Mouse (Mus musculus): ENCODE results near the gene Nav2. TPM values are rescaled to one million over a fixed set of nuclear protein-coding genes. Genes with fewer than 3 reads are reported as not detected.

The Nav2 gene
- polyA plus RNA-seq, 1 experiment, result 32.5 TPM

- Histone ChIP-seq H3K27ac (ENCODE audit: insufficient read depth, low read length) (peak overlapping the region; percentile 44), H3K4me3 (replicated peaks; ENCODE audit: insufficient read depth, low read depth, low read length) (no peak overlapping the region), H3K4me1 (ENCODE audit: control insufficient read depth, insufficient read depth, low read length) (peaks cover 55% of the 10 kb centered on the region), H3K27me3 (ENCODE audit: control insufficient read depth, insufficient read depth, low read length) (no peaks in the 10 kb centered on the region)
- TF ChIP-seq POLR2A (IDR thresholded peaks at IDR 0.05; ENCODE audit: borderline replicate concordance, insufficient read depth, low read length) (no peak), CTCF (IDR thresholded peaks at IDR 0.05; ENCODE audit: borderline replicate concordance, insufficient read depth, low read depth, low read length) (no peak)
- 23% methylated on average over 13 of the region's 13 CpGs for WGBS
- peak in 1 of 2 experiments; percentile 47 for DNase-seq
These were observed 348.9 kb downstream of the Nav2 start for GRCm38 (mm10) chr7:49257234-49257906.

- peak overlapping the region; percentile 44; the same call in 1 of the 2 replicates for H3K27ac ChIP-seq (ENCODE audit: insufficient read depth, low read length)
These were observed 349.6 kb downstream of the Nav2 start for GRCm38 (mm10) chr7:49258088-49258487.

GRCm38 (mm10) chr7:49261941-49262511, 353.5 kb downstream of the Nav2 start:
- peak; percentile 71 to 77 for DNase-seq
- no peak for TF ChIP-seq CTCF (IDR thresholded peaks at IDR 0.05; ENCODE audit: borderline replicate concordance, insufficient read depth, low read depth, low read length)
- TF ChIP-seq POLR2A (IDR thresholded peaks at IDR 0.05; ENCODE audit: borderline replicate concordance, insufficient read depth, low read length), result no peak
- Histone ChIP-seq H3K4me3 (replicated peaks; ENCODE audit: insufficient read depth, low read depth, low read length) (no peak overlapping the region), H3K27me3 (ENCODE audit: control insufficient read depth, insufficient read depth, low read length) (no peaks in the 10 kb centered on the region), H3K27ac (ENCODE audit: insufficient read depth, low read length) (no peak overlapping the region), H3K4me1 (ENCODE audit: control insufficient read depth, insufficient read depth, low read length) (peaks cover 75% of the 10 kb centered on the region)
- 14% methylated on average over 13 of the region's 13 CpGs for WGBS

More at GRCm38 (mm10) chr7:49258088-49258487, 349.6 kb downstream of the Nav2 start:
- DNase-seq, result no peak
- Histone ChIP-seq H3K4me3 (replicated peaks; ENCODE audit: insufficient read depth, low read depth, low read length) (no peak overlapping the region), H3K27me3 (ENCODE audit: control insufficient read depth, insufficient read depth, low read length) (no peaks in the 10 kb centered on the region), H3K4me1 (ENCODE audit: control insufficient read depth, insufficient read depth, low read length) (peaks cover 56% of the 10 kb centered on the region)
- TF ChIP-seq CTCF (IDR thresholded peaks at IDR 0.05; ENCODE audit: borderline replicate concordance, insufficient read depth, low read depth, low read length) (no peak), POLR2A (IDR thresholded peaks at IDR 0.05; ENCODE audit: borderline replicate concordance, insufficient read depth, low read length) (no peak)
- WGBS, result 32% methylated on average over 6 of the region's 6 CpGs

- Histone ChIP-seq H3K4me3 (replicated peaks; ENCODE audit: insufficient read depth, low read depth, low read length) (no peak overlapping the region), H3K27ac (ENCODE audit: insufficient read depth, low read length) (peak overlapping the region; percentile 74), H3K27me3 (ENCODE audit: control insufficient read depth, insufficient read depth, low read length) (no peaks in the 10 kb centered on the region), H3K4me1 (ENCODE audit: control insufficient read depth, insufficient read depth, low read length) (peaks cover 75% of the 10 kb centered on the region)
- peak; percentile 70 to 75 for DNase-seq
- 8% methylated on average over 6 of the region's 6 CpGs for WGBS
- TF ChIP-seq POLR2A (IDR thresholded peaks at IDR 0.05; ENCODE audit: borderline replicate concordance, insufficient read depth, low read length), result no peak
- no peak for TF ChIP-seq CTCF (IDR thresholded peaks at IDR 0.05; ENCODE audit: borderline replicate concordance, insufficient read depth, low read depth, low read length)
These were observed 357.9 kb downstream of the Nav2 start for GRCm38 (mm10) chr7:49266422-49266821.

GRCm38 (mm10) chr7:49267621-49268325, 359.3 kb downstream of the Nav2 start:
- Histone ChIP-seq H3K27me3 (ENCODE audit: control insufficient read depth, insufficient read depth, low read length) (no peaks in the 10 kb centered on the region), H3K4me1 (ENCODE audit: control insufficient read depth, insufficient read depth, low read length) (peaks cover 68% of the 10 kb centered on the region), H3K27ac (ENCODE audit: insufficient read depth, low read length) (peak overlapping the region; percentile 74), H3K4me3 (replicated peaks; ENCODE audit: insufficient read depth, low read depth, low read length) (no peak overlapping the region)
- DNase-seq, result peak; percentile 83 to 90
- 14% methylated on average over 12 of the region's 12 CpGs for WGBS
- TF ChIP-seq CTCF (IDR thresholded peaks at IDR 0.05; ENCODE audit: borderline replicate concordance, insufficient read depth, low read depth, low read length), result no peak
- no peak for TF ChIP-seq POLR2A (IDR thresholded peaks at IDR 0.05; ENCODE audit: borderline replicate concordance, insufficient read depth, low read length)

GRCm38 (mm10) chr7:49268401-49268921, 359.9 kb downstream of the Nav2 start:
- 40% methylated on average over 9 of the region's 9 CpGs for WGBS
- TF ChIP-seq POLR2A (IDR thresholded peaks at IDR 0.05; ENCODE audit: borderline replicate concordance, insufficient read depth, low read length) (no peak), CTCF (IDR thresholded peaks at IDR 0.05; ENCODE audit: borderline replicate concordance, insufficient read depth, low read depth, low read length) (no peak)
- H3K27ac ChIP-seq (ENCODE audit: insufficient read depth, low read length), result peak overlapping the region; percentile 74
- no peak for DNase-seq
- H3K4me1 ChIP-seq (ENCODE audit: control insufficient read depth, insufficient read depth, low read length), result peaks cover 68% of the 10 kb centered on the region
- H3K4me3 ChIP-seq (replicated peaks; ENCODE audit: insufficient read depth, low read depth, low read length), result no peak overlapping the region
- no peaks in the 10 kb centered on the region for H3K27me3 ChIP-seq (ENCODE audit: control insufficient read depth, insufficient read depth, low read length)

GRCm38 (mm10) chr7:49270855-49271254, 362.3 kb downstream of the Nav2 start:
- no peak for DNase-seq
- 68% methylated on average over 11 of the region's 11 CpGs for WGBS
- Histone ChIP-seq H3K27ac (ENCODE audit: insufficient read depth, low read length) (no peak overlapping the region), H3K27me3 (ENCODE audit: control insufficient read depth, insufficient read depth, low read length) (no peaks in the 10 kb centered on the region), H3K4me1 (ENCODE audit: control insufficient read depth, insufficient read depth, low read length) (peaks cover 67% of the 10 kb centered on the region), H3K4me3 (replicated peaks; ENCODE audit: insufficient read depth, low read depth, low read length) (no peak overlapping the region)
- TF ChIP-seq POLR2A (IDR thresholded peaks at IDR 0.05; ENCODE audit: borderline replicate concordance, insufficient read depth, low read length) (no peak), CTCF (IDR thresholded peaks at IDR 0.05; ENCODE audit: borderline replicate concordance, insufficient read depth, low read depth, low read length) (no peak)

Measured in cerebellum, adult 2 months (tissue).